Comparison of ENCODE assay signal across 18 mouse cellular contexts in genomic region chr16:95667395-95668150, GRCm38 (mm10). TPM values are rescaled to one million over a fixed set of nuclear protein-coding genes. Genes with fewer than 3 reads are reported as not detected.
A peak's percentile ranks its signal among the peaks of the same experiment; 100 is the strongest.
DNase-seq lines count a peak whose midpoint lies in the region; ATAC-seq and TF ChIP-seq lines count a peak whose summit lies in the region.
"Had no signal": no experiment of that assay in that cellular context is flagged by ENCODE, and none has a peak within 500 bp of the region (broad histone marks: within the 10 kb centered on the region; RNA-seq: fewer than 3 reads in every experiment).

No protein-coding gene starts in this region.

- H3K4me3 ChIP-seq in forebrain, embryonic 13.5 days: no peak overlapping the region
- no peak overlapping the region for H3K4me3 ChIP-seq in forebrain, embryonic 14.5 days (ENCODE audit: low read depth, low read length)
- H3K4me3 ChIP-seq in liver, embryonic 15.5 days (replicated peaks): no peak overlapping the region
- no peak overlapping the region for H3K4me3 ChIP-seq in intestine, embryonic 15.5 days (replicated peaks)
- no peak overlapping the region for H3K4me3 ChIP-seq in stomach, postnatal 0 days (ENCODE audit: low read depth, low read length)
- H3K4me3 ChIP-seq: layer of hippocampus, adult 2 months; limb, embryonic 12.5 days; neural tube, embryonic 13.5 days had no signal

- TF ChIP-seq EP300 in stomach, postnatal 0 days (optimal IDR thresholded peaks at IDR 0.05): no peak

- 62% methylated on average over 11 of the region's 11 CpGs for WGBS in forebrain, embryonic 13.5 days
- 63% methylated on average over 11 of the region's 11 CpGs for whole genome bisulfite sequencing in forebrain, embryonic 14.5 days
- WGBS in liver, embryonic 15.5 days (ENCODE audit: insufficient replicate concordance): 74% methylated on average over 11 of the region's 11 CpGs
- 46% methylated on average over 11 of the region's 11 CpGs for WGBS in intestine, embryonic 15.5 days
- 56% methylated on average over 11 of the region's 11 CpGs for WGBS in stomach, postnatal 0 days

- no peak overlapping the region for H3K27ac ChIP-seq in forebrain, embryonic 13.5 days
- H3K27ac ChIP-seq in forebrain, embryonic 14.5 days (ENCODE audit: low read depth, low read length): no peak overlapping the region
- no peak overlapping the region for H3K27ac ChIP-seq in liver, embryonic 15.5 days (replicated peaks)
- no peak overlapping the region for H3K27ac ChIP-seq in intestine, embryonic 15.5 days
- H3K27ac ChIP-seq in stomach, postnatal 0 days (replicated peaks): peak overlapping the region; percentile 30; the same call in 1 of the 2 replicates
- H3K27ac ChIP-seq: layer of hippocampus, adult 2 months; limb, embryonic 12.5 days; neural tube, embryonic 13.5 days had no signal

- H3K27me3 ChIP-seq in forebrain, embryonic 13.5 days: peaks cover 43% of the 10 kb centered on the region
- no peaks in the 10 kb centered on the region; the same call in 1 of the 2 replicates for H3K27me3 ChIP-seq in forebrain, embryonic 14.5 days (replicated peaks; ENCODE audit: control insufficient read depth, insufficient read depth, low read length)
- H3K27me3 ChIP-seq in liver, embryonic 15.5 days: no peaks in the 10 kb centered on the region
- no peaks in the 10 kb centered on the region for H3K27me3 ChIP-seq in intestine, embryonic 15.5 days (replicated peaks)
- no peaks in the 10 kb centered on the region for H3K27me3 ChIP-seq in stomach, postnatal 0 days (ENCODE audit: control insufficient read depth, insufficient read depth, low read length)
- H3K27me3 ChIP-seq: limb, embryonic 12.5 days; neural tube, embryonic 13.5 days had no signal

- H3K4me2 ChIP-seq in forebrain, embryonic 13.5 days: 0 out of 2 replicates have a peak overlapping the region, but pooled peaks have one; percentile 33
- H3K4me2 ChIP-seq in forebrain, embryonic 14.5 days (ENCODE audit: low read length): no peak overlapping the region
- H3K4me2 ChIP-seq in liver, embryonic 15.5 days: peak overlapping the region; percentile 18
- H3K4me2 ChIP-seq in intestine, embryonic 15.5 days (replicated peaks): no peak overlapping the region
- H3K4me2 ChIP-seq in stomach, postnatal 0 days (replicated peaks; ENCODE audit: low read depth): no peak overlapping the region
- H3K4me2 ChIP-seq: limb, embryonic 12.5 days; midbrain, embryonic 11.5 days; neural tube, embryonic 13.5 days had no signal

- no peaks in the 10 kb centered on the region for H3K36me3 ChIP-seq in forebrain, embryonic 13.5 days (ENCODE audit: poor library complexity, severe bottlenecking)
- no peaks in the 10 kb centered on the region for H3K36me3 ChIP-seq in forebrain, embryonic 14.5 days (ENCODE audit: control insufficient read depth, insufficient read depth, low read length)
- no peaks in the 10 kb centered on the region for H3K36me3 ChIP-seq in liver, embryonic 15.5 days (replicated peaks)
- no peaks in the 10 kb centered on the region for H3K36me3 ChIP-seq in intestine, embryonic 15.5 days
- no peaks in the 10 kb centered on the region for H3K36me3 ChIP-seq in stomach, postnatal 0 days (ENCODE audit: control insufficient read depth, insufficient read depth, low read length)
- H3K36me3 ChIP-seq: limb, embryonic 12.5 days; neural tube, embryonic 13.5 days had no signal

- H3K9me3 ChIP-seq in forebrain, embryonic 13.5 days (replicated peaks): no peaks in the 10 kb centered on the region
- H3K9me3 ChIP-seq in forebrain, embryonic 14.5 days (replicated peaks; ENCODE audit: control insufficient read depth, low read length): no peaks in the 10 kb centered on the region
- H3K9me3 ChIP-seq in liver, embryonic 15.5 days (replicated peaks): no peaks in the 10 kb centered on the region
- H3K9me3 ChIP-seq in intestine, embryonic 15.5 days: no peaks in the 10 kb centered on the region
- no peaks in the 10 kb centered on the region for H3K9me3 ChIP-seq in stomach, postnatal 0 days (ENCODE audit: control insufficient read depth, low read length)
- H3K9me3 ChIP-seq: limb, embryonic 12.5 days; neural tube, embryonic 13.5 days had no signal

- DNase-seq in forebrain, embryonic 14.5 days (ENCODE audit: low spot score): no peak
- DNase-seq in liver: no peak
- DNase-seq in stomach, postnatal 0 days (ENCODE audit: low spot score): no peak
- DNase-seq in urinary bladder, postnatal 25 days (ENCODE audit: low spot score): no peak
- DNase-seq in embryo, embryonic 10 days (ENCODE audit: low spot score): no peak
- DNase-seq: adrenal gland, postnatal 36 days; cerebellum, adult 9-10 months; gastrocnemius, postnatal 10 days; lung, adult 18-20 months; lung, postnatal 36 days; right cerebral cortex, postnatal 25 days had no signal

- no peak for TF ChIP-seq CTCF in stomach, postnatal 0 days (IDR thresholded peaks at IDR 0.05; ENCODE audit: low read depth)

- no peak overlapping the region for H3K9ac ChIP-seq in forebrain, embryonic 13.5 days
- H3K9ac ChIP-seq in forebrain, embryonic 14.5 days (ENCODE audit: low read length): no peak overlapping the region
- no peak overlapping the region for H3K9ac ChIP-seq in liver, embryonic 15.5 days
- H3K9ac ChIP-seq in intestine, embryonic 15.5 days: no peak overlapping the region
- no peak overlapping the region for H3K9ac ChIP-seq in stomach, postnatal 0 days (ENCODE audit: low read length)
- H3K9ac ChIP-seq: limb, embryonic 12.5 days; neural tube, embryonic 13.5 days had no signal

- peaks cover 20% of the 10 kb centered on the region for H3K4me1 ChIP-seq in forebrain, embryonic 13.5 days
- peaks cover 5% of the 10 kb centered on the region; the same call in 1 of the 2 replicates for H3K4me1 ChIP-seq in forebrain, embryonic 14.5 days (ENCODE audit: control insufficient read depth, insufficient read depth, low read length)
- no peaks in the 10 kb centered on the region; the same call in 1 of the 2 replicates for H3K4me1 ChIP-seq in liver, embryonic 15.5 days (replicated peaks)
- H3K4me1 ChIP-seq in intestine, embryonic 15.5 days (replicated peaks): peaks cover 13% of the 10 kb centered on the region
- H3K4me1 ChIP-seq in stomach, postnatal 0 days (replicated peaks; ENCODE audit: control insufficient read depth, insufficient read depth): no peaks in the 10 kb centered on the region

- no peak for ATAC-seq in forebrain, embryonic 13.5 days
- ATAC-seq in forebrain, embryonic 14.5 days: no peak
- no peak for ATAC-seq in liver, embryonic 15.5 days (ENCODE audit: insufficient read depth)
- ATAC-seq in intestine, embryonic 15.5 days: peak; percentile 73
- ATAC-seq in stomach, postnatal 0 days (ENCODE audit: low FRiP score, low TSS enrichment): no peak

RNA-seq across cellular contexts. Expression of gene Ets2, which starts 34.3 kb away (rescaled TPM):
- polyA plus RNA-seq in forebrain, embryonic 13.5 days (2015; fragmentation: Nextera tagmentation; extraction: Ambion mirVana): 9.3 and 10.7 TPM in 2 replicates
- 10.2 and 12.2 TPM in 2 replicates for polyA plus RNA-seq in forebrain, embryonic 14.5 days (2014; fragmentation: Nextera tagmentation; extraction: Ambion mirVana)
- 11.7 and 13.1 TPM in 2 replicates for polyA plus RNA-seq in liver, embryonic 15.5 days (2015; fragmentation: Nextera tagmentation; extraction: Ambion mirVana)
- 59.5 and 64.7 TPM in 2 replicates for polyA plus RNA-seq in intestine, embryonic 15.5 days (2015; fragmentation: Nextera tagmentation; extraction: Ambion mirVana)
- 35.1 and 38.1 TPM in 2 replicates for polyA plus RNA-seq in stomach, postnatal 0 days (2015; fragmentation: Nextera tagmentation; extraction: Ambion mirVana)

Comparison
In these comparisons a context has a peak if more than half of its experiments do, and no peak if none do; other contexts are left out.
1. H3K4me2 ChIP-seq: peak in forebrain, embryonic 13.5 days (single experiment) and liver, embryonic 15.5 days (single experiment); none in forebrain, embryonic 14.5 days (single experiment), intestine, embryonic 15.5 days (single experiment) and stomach, postnatal 0 days (single experiment).